Mouse (Mus musculus) hindbrain, embryonic 12.5 days (tissue): ENCODE results near the gene Bmp2k. TPM values are rescaled to one million over a fixed set of nuclear protein-coding genes. Genes with fewer than 3 reads are reported as not detected.

Experiments used
- ATAC-seq: fragments of 200-750 bp; cut with Nextera tagmentation; 2 replicates; pipeline ENCODE4 v1.8.0; 2017; ENCODE audit warnings: moderate TSS enrichment; ENCODE audit not compliant: low FRiP score
- H3K27ac ChIP-seq: fragments of 300-500 bp; sonication (generic); 2 replicates; pipeline ENCODE4 v1.5.1; 2016; ENCODE audit warnings: mild to moderate bottlenecking
- H3K27me3 ChIP-seq: fragments of 300-500 bp; sonication (generic); 2 replicates; pipeline ENCODE4 v1.6.1; 2016; ENCODE audit warnings: mild to moderate bottlenecking
- H3K36me3 ChIP-seq: fragments of 300-500 bp; sonication (generic); 2 replicates; pipeline ENCODE4 v1.6.1; 2016; ENCODE audit warnings: mild to moderate bottlenecking
- H3K4me1 ChIP-seq: fragments of 300-500 bp; sonication (generic); 2 replicates; pipeline ENCODE4 v1.6.1; 2016
- H3K4me2 ChIP-seq: fragments of 300-500 bp; sonication (generic); replicated peaks from 2 replicates; pipeline ENCODE4 v1.6.1; 2016; ENCODE audit warnings: mild to moderate bottlenecking
- H3K4me3 ChIP-seq: fragments of 300-500 bp; sonication (generic); 2 replicates; pipeline ENCODE4 v1.5.1; 2016; ENCODE audit warnings: mild to moderate bottlenecking
- H3K9ac ChIP-seq: fragments of 300-500 bp; sonication (generic); 2 replicates; pipeline ENCODE4 v1.6.1; 2016; ENCODE audit warnings: mild to moderate bottlenecking, moderate library complexity
- H3K9me3 ChIP-seq: fragments of 300-500 bp; sonication (generic); replicated peaks from 2 replicates; pipeline ENCODE4 v1.6.1; 2016; ENCODE audit warnings: mild to moderate bottlenecking
- WGBS: fragments of 180-500 bp; shearing (Covaris S2); methylation state at CpG from one replicate; pipeline ENCODE4 v1.1.7; 2016; 5-methylcytosine and 5-hydroxymethylcytosine counted together
- polyA plus RNA-seq: library from polyadenylated mRNA; unstranded; fragments of >200 nt; fragmentation: Nextera tagmentation; extraction: Ambion mirVana; gene quantifications from 2 replicates; pipeline ENCODE4 v1.2.1, GENCODE M21; 2016

Gene Bmp2k
- polyA plus RNA-seq, 1 experiment from 2014 or later, result 12.8 TPM

GRCm38 (mm10) chr5:96962934-96963301 is 34.6 kb upstream of the Bmp2k start:
- H3K9me3 ChIP-seq, result no peaks in the 10 kb centered on the region
- ATAC-seq, result no peak
- WGBS, result 83% methylated on average over 6 of the region's 6 CpGs
- no peak overlapping the region for H3K9ac ChIP-seq
- no peak overlapping the region for H3K4me2 ChIP-seq
- H3K36me3 ChIP-seq, result no peaks in the 10 kb centered on the region
- H3K27me3 ChIP-seq, result no peaks in the 10 kb centered on the region
- no peak overlapping the region for H3K27ac ChIP-seq
- no peak overlapping the region for H3K4me3 ChIP-seq
- H3K4me1 ChIP-seq, result peaks cover 9% of the 10 kb centered on the region

- H3K27me3 ChIP-seq, result no peaks in the 10 kb centered on the region
- no peaks in the 10 kb centered on the region for H3K36me3 ChIP-seq
- no peak for ATAC-seq
- 4% methylated on average over 14 of the region's 14 CpGs for WGBS
- H3K9me3 ChIP-seq, result no peaks in the 10 kb centered on the region
- H3K27ac ChIP-seq, result no peak overlapping the region
- H3K4me3 ChIP-seq, result peak overlapping the region; percentile 11; the same call in 1 of the 2 replicates
- H3K4me2 ChIP-seq, result peak overlapping the region; percentile 44
- H3K9ac ChIP-seq, result peak overlapping the region; percentile 20; the same call in 1 of the 2 replicates
- peaks cover 12% of the 10 kb centered on the region for H3K4me1 ChIP-seq
Observed at GRCm38 (mm10) chr5:96964062-96965028, 33.1 kb upstream of the Bmp2k start.

- Histone ChIP-seq H3K4me2 (0 out of 2 replicates have a peak overlapping the region, but pooled peaks have one; percentile 44), H3K27me3 (no peaks in the 10 kb centered on the region), H3K4me3 (no peak overlapping the region), H3K27ac (no peak overlapping the region), H3K4me1 (peaks cover 15% of the 10 kb centered on the region), H3K36me3 (no peaks in the 10 kb centered on the region), H3K9me3 (no peaks in the 10 kb centered on the region), H3K9ac (peak overlapping the region; percentile 20; the same call in 1 of the 2 replicates)
- no peak for ATAC-seq
- 53% methylated on average over 2 of the region's 2 CpGs for WGBS
Observed at GRCm38 (mm10) chr5:96965029-96965403, 32.5 kb upstream of the Bmp2k start.

- H3K27me3 ChIP-seq, result no peaks in the 10 kb centered on the region
- no peaks in the 10 kb centered on the region for H3K36me3 ChIP-seq
- no peak overlapping the region for H3K9ac ChIP-seq
- ATAC-seq, result no peak
- H3K4me2 ChIP-seq, result no peak overlapping the region
- WGBS, result 79% methylated on average over 2 of the region's 2 CpGs
- H3K9me3 ChIP-seq, result no peaks in the 10 kb centered on the region
- H3K27ac ChIP-seq, result no peak overlapping the region
- H3K4me1 ChIP-seq, result peaks cover 15% of the 10 kb centered on the region
- no peak overlapping the region for H3K4me3 ChIP-seq
Observed at GRCm38 (mm10) chr5:96965503-96965902, 32.0 kb upstream of the Bmp2k start.

- ATAC-seq, result no peak
- Histone ChIP-seq H3K4me3 (no peak overlapping the region), H3K9me3 (no peaks in the 10 kb centered on the region), H3K9ac (no peak overlapping the region), H3K4me1 (peaks cover 15% of the 10 kb centered on the region), H3K4me2 (no peak overlapping the region), H3K27ac (no peak overlapping the region), H3K27me3 (no peaks in the 10 kb centered on the region), H3K36me3 (no peaks in the 10 kb centered on the region)
- 16% methylated on average over 6 of the region's 6 CpGs for WGBS
Observed at GRCm38 (mm10) chr5:96968628-96969027, 28.9 kb upstream of the Bmp2k start.

GRCm38 (mm10) chr5:96969032-96969431 is 28.5 kb upstream of the Bmp2k start:
- peaks cover 15% of the 10 kb centered on the region for H3K4me1 ChIP-seq
- no peaks in the 10 kb centered on the region for H3K9me3 ChIP-seq
- H3K4me2 ChIP-seq, result no peak overlapping the region
- ATAC-seq, result no peak
- H3K27me3 ChIP-seq, result no peaks in the 10 kb centered on the region
- H3K4me3 ChIP-seq, result no peak overlapping the region
- 39% methylated on average over 3 of the region's 3 CpGs for WGBS
- no peak overlapping the region for H3K9ac ChIP-seq
- no peaks in the 10 kb centered on the region for H3K36me3 ChIP-seq
- H3K27ac ChIP-seq, result no peak overlapping the region

GRCm38 (mm10) chr5:96969705-96970471 is 27.6 kb upstream of the Bmp2k start:
- no peaks in the 10 kb centered on the region for H3K27me3 ChIP-seq
- no peaks in the 10 kb centered on the region for H3K36me3 ChIP-seq
- no peak overlapping the region for H3K27ac ChIP-seq
- 41% methylated on average over 7 of the region's 7 CpGs for WGBS
- no peak overlapping the region for H3K4me3 ChIP-seq
- no peak overlapping the region for H3K9ac ChIP-seq
- no peaks in the 10 kb centered on the region for H3K9me3 ChIP-seq
- peaks cover 7% of the 10 kb centered on the region; the same call in 1 of the 2 replicates for H3K4me1 ChIP-seq
- ATAC-seq, result no peak
- no peak overlapping the region for H3K4me2 ChIP-seq

- Histone ChIP-seq H3K27me3 (no peaks in the 10 kb centered on the region), H3K9ac (no peak overlapping the region), H3K4me3 (no peak overlapping the region), H3K4me2 (no peak overlapping the region), H3K36me3 (no peaks in the 10 kb centered on the region), H3K4me1 (0 out of 2 replicates have a peak, but pooled peaks cover 6% of the 10 kb centered on the region), H3K9me3 (no peaks in the 10 kb centered on the region), H3K27ac (no peak overlapping the region)
- no peak for ATAC-seq
Observed at GRCm38 (mm10) chr5:96970472-96970848, 27.0 kb upstream of the Bmp2k start.

GRCm38 (mm10) chr5:96972474-96973130 is 24.9 kb upstream of the Bmp2k start:
- Histone ChIP-seq H3K4me3 (no peak overlapping the region), H3K4me1 (0 out of 2 replicates have a peak, but pooled peaks cover 6% of the 10 kb centered on the region), H3K36me3 (no peaks in the 10 kb centered on the region), H3K27ac (no peak overlapping the region), H3K27me3 (no peaks in the 10 kb centered on the region), H3K9me3 (no peaks in the 10 kb centered on the region), H3K4me2 (no peak overlapping the region), H3K9ac (no peak overlapping the region)
- ATAC-seq, result no peak
- WGBS, result 88% methylated on average over 5 of the region's 5 CpGs

GRCm38 (mm10) chr5:96973714-96974113 is 23.8 kb upstream of the Bmp2k start:
- no peak overlapping the region for H3K4me2 ChIP-seq
- H3K27me3 ChIP-seq, result no peaks in the 10 kb centered on the region
- no peak overlapping the region for H3K27ac ChIP-seq
- H3K4me3 ChIP-seq, result no peak overlapping the region
- H3K36me3 ChIP-seq, result no peaks in the 10 kb centered on the region
- WGBS, result 86% methylated on average over 3 of the region's 3 CpGs
- H3K4me1 ChIP-seq, result 0 out of 2 replicates have a peak, but pooled peaks cover 6% of the 10 kb centered on the region
- no peaks in the 10 kb centered on the region for H3K9me3 ChIP-seq
- no peak for ATAC-seq
- no peak overlapping the region for H3K9ac ChIP-seq

GRCm38 (mm10) chr5:96974661-96975060 is 22.8 kb upstream of the Bmp2k start:
- ATAC-seq, result no peak
- H3K9me3 ChIP-seq, result no peaks in the 10 kb centered on the region
- H3K9ac ChIP-seq, result no peak overlapping the region
- no peak overlapping the region for H3K4me2 ChIP-seq
- H3K36me3 ChIP-seq, result no peaks in the 10 kb centered on the region
- H3K27me3 ChIP-seq, result no peaks in the 10 kb centered on the region
- no peak overlapping the region for H3K4me3 ChIP-seq
- 0 out of 2 replicates have a peak, but pooled peaks cover 2% of the 10 kb centered on the region for H3K4me1 ChIP-seq
- WGBS, result 65% methylated on average over 1 of the region's 1 CpGs
- no peak overlapping the region for H3K27ac ChIP-seq

- H3K4me1 ChIP-seq, result peaks cover 3% of the 10 kb centered on the region; the same call in 1 of the 2 replicates
- H3K9me3 ChIP-seq, result no peaks in the 10 kb centered on the region
- H3K27ac ChIP-seq, result no peak overlapping the region
- no peak overlapping the region for H3K9ac ChIP-seq
- no peaks in the 10 kb centered on the region for H3K27me3 ChIP-seq
- H3K4me3 ChIP-seq, result no peak overlapping the region
- H3K36me3 ChIP-seq, result no peaks in the 10 kb centered on the region
- ATAC-seq, result no peak
- no peak overlapping the region for H3K4me2 ChIP-seq
- 85% methylated on average over 3 of the region's 3 CpGs for WGBS
Observed at GRCm38 (mm10) chr5:96975112-96975511, 22.4 kb upstream of the Bmp2k start.
